Mouse (Mus musculus) midbrain, embryonic 16.5 days (tissue): ENCODE measurements at regions not wholly inside any gene's neighbourhood (a gene's known extent, or its start where the extent isn't known, plus 50 kb on each side); places are given as distances from the start of the nearest gene placed in this dataset.

ENCODE experiments used
- ATAC-seq: fragments of 200-750 bp; cut with Nextera tagmentation; 2 replicates; pipeline ENCODE4 v1.8.0; 2017; ENCODE audit warnings: moderate TSS enrichment
- H3K27ac ChIP-seq: fragments of 300-500 bp; sonication (generic); 2 replicates; pipeline ENCODE4 v1.5.1; 2014; ENCODE audit warnings: mild to moderate bottlenecking, low read length, mixed read lengths
- H3K27me3 ChIP-seq: fragments of 300-500 bp; sonication (generic); 2 replicates; pipeline ENCODE4 v1.6.1; 2014; ENCODE audit warnings: low read depth, low read length, mixed read lengths; ENCODE audit not compliant: control insufficient read depth, insufficient read depth
- H3K36me3 ChIP-seq: fragments of 300-500 bp; sonication (generic); 2 replicates; pipeline ENCODE4 v1.6.1; 2014; ENCODE audit warnings: mild to moderate bottlenecking, low read length, moderate library complexity, mixed read lengths; ENCODE audit not compliant: control insufficient read depth, insufficient read depth
- H3K4me1 ChIP-seq: fragments of 300-500 bp; sonication (generic); 2 replicates; pipeline ENCODE4 v1.6.1; 2014; ENCODE audit warnings: mild to moderate bottlenecking, low read length, mixed read lengths; ENCODE audit not compliant: control insufficient read depth, insufficient read depth
- H3K4me2 ChIP-seq: fragments of 300-500 bp; sonication (generic); 2 replicates; pipeline ENCODE4 v1.6.1; 2014; ENCODE audit warnings: mild to moderate bottlenecking, low read length, mixed read lengths
- H3K4me3 ChIP-seq: fragments of 300-500 bp; sonication (generic); 2 replicates; pipeline ENCODE4 v1.5.1; 2014; ENCODE audit warnings: low read depth, mild to moderate bottlenecking, low read length, moderate library complexity, mixed read lengths
- H3K9ac ChIP-seq: fragments of 300-500 bp; sonication (generic); 2 replicates; pipeline ENCODE4 v1.6.1; 2014; ENCODE audit warnings: low read depth, low read length, mixed read lengths
- H3K9me3 ChIP-seq: fragments of 300-500 bp; sonication (generic); replicated peaks from 2 replicates; pipeline ENCODE4 v1.6.1; 2014; ENCODE audit warnings: mild to moderate bottlenecking, low read length, mixed read lengths; ENCODE audit not compliant: control insufficient read depth, poor library complexity, severe bottlenecking
- WGBS: fragments of 180-500 bp; shearing (Covaris S2); extraction: QIAGEN DNeasy Blood & Tissue Kit; methylation state at CpG from one replicate; pipeline ENCODE4 v1.1.7; 2014; 5-methylcytosine and 5-hydroxymethylcytosine counted together

DNA sequence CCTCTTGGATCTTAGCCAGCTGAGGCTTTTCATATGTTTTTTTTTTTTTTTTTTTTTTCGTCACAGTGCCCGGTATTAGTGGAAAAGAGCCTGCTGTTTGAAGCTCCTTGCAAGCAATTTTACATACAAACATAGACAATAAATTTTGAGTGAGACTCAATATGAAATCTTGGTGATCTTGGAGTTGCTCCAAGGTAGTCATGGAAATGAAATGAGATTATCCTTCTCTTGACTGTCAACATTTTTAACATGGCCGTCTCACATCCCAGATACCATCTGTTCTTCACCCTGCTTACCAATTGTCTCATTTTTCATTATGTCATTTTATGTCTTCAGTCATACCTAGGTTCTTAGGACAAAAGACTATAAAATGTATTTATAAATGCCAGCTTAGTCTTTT is 971.4 kb upstream of the Lrrn3 start:
- no peak overlapping the region for H3K4me2 ChIP-seq
- H3K4me3 ChIP-seq: no peak overlapping the region
- WGBS: 49% methylated on average over 3 of the region's 3 CpGs
- no peaks in the 10 kb centered on the region for H3K27me3 ChIP-seq
- no peak for ATAC-seq
- no peak overlapping the region for H3K27ac ChIP-seq
- H3K4me1 ChIP-seq: no peaks in the 10 kb centered on the region
- H3K36me3 ChIP-seq: no peaks in the 10 kb centered on the region
- no peak overlapping the region for H3K9ac ChIP-seq
- no peaks in the 10 kb centered on the region for H3K9me3 ChIP-seq

DNA sequence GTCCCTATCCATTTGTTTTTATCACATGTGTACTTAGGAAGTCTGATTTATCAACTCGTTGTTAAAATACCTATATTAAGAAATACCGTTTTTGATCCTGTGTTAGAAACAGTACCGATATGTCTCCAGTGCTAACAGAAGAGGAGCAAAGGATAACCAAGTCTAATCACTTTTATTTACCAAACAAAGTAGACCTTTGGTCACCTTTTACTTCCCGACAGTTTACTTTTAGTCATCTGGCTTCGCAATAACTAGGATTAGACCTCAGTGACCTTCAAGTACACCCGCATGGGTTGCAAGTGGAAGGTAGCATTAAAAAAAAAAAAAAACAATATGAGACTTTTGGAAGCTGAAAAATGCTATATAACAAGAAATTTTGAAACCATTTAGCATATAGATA is 949.4 kb upstream of the Lrrn3 start:
- ATAC-seq: no peak
- Histone ChIP-seq H3K9ac (no peak overlapping the region), H3K27me3 (no peaks in the 10 kb centered on the region), H3K4me2 (no peak overlapping the region), H3K36me3 (no peaks in the 10 kb centered on the region), H3K9me3 (no peaks in the 10 kb centered on the region), H3K4me3 (no peak overlapping the region), H3K27ac (no peak overlapping the region), H3K4me1 (no peaks in the 10 kb centered on the region)
- WGBS: 97% methylated on average over 6 of the region's 6 CpGs

DNA sequence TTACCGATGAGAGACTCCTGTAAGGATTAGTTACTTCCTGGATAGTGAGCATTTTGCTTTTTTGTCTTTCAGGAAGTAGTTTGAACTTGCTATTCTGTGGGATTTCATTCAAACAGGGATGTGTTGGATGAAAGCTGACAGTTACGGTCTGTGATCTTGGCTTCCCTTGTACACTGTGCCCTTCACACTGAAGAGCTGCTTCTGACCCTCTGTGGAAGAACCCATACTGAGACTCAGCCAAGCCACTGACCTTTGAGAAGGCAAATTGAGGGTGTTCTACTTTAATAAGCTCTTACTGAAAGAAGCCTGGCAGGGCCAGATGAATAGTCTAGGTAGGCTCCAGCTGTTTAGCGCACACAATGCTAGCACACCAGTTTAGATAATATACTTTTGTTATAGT is 941.2 kb upstream of the Lrrn3 start:
- Histone ChIP-seq H3K36me3 (no peaks in the 10 kb centered on the region), H3K4me2 (no peak overlapping the region), H3K27me3 (no peaks in the 10 kb centered on the region), H3K9me3 (no peaks in the 10 kb centered on the region), H3K9ac (no peak overlapping the region), H3K4me3 (no peak overlapping the region), H3K4me1 (no peaks in the 10 kb centered on the region), H3K27ac (no peak overlapping the region)
- 42% methylated on average over 3 of the region's 3 CpGs for WGBS
- peak; percentile 76; the same call in 1 of the 2 replicates for ATAC-seq
